Mouse (Mus musculus) ovary, postnatal 10 days (tissue): ENCODE results near the gene Usp38.

ENCODE experiments used
- DNase-seq: peaks from one replicate; pipeline ENCODE4 v3.0.0; 2022; ENCODE audit warnings: low spot score

Usp38 gene

DNA sequence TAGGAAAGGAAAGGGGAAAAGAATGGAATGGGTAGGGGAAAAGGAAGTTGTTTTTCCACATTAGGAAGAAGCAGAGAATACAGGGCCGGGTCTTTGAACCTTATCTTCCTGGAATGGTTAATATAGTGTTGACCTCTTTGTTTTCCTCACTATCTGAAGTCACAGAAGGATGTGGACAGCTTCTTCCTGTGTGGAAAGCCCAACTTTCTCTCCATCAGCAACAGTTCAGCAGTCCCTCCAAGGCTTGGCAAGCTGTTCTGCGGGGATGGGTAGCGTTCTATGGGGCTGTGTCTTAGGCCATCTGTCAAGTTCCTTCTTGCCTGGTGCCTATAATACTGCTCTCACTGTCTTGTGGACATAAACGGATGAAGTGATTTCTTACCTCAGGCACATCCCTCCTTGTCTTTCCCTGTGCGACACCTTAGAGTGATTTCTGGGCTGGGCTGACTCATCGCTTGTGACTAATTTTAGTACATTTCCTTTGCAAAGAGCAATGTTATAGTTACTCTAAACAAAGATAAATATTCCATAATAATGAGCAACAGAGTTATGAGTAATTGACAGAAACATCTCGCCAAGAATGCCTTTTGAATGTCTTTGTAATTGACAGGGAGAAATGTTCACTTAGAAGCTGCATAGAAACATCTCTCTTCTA, 52.7 kb downstream of the Usp38 start:
- DNase-seq: no peak

DNA sequence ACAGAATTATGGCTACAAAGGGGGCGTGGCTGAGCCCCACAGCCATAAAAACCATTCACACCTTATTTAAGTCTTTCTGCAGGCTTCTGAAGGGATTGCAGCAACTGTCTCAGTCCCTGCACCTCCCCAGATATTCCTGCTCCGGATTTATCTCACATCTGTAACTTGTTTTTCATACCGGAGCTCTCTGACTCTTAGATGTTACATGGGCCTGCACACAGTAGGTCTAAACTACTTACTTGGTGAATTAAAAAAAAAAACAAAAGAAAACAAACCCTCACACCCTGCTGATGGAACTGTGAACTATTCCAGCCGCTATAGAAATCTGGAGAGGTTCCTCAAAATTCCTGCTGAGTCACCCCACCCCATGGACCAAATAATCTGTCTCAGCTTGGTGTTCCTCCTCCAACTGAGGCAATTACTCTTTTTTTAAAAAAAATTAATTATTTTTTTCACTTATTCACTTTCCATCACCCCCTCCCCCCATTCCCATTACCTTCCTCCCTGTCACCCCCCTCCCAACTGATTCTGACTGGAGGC, 53.6 kb downstream of the Usp38 start:
- no peak for DNase-seq

DNA sequence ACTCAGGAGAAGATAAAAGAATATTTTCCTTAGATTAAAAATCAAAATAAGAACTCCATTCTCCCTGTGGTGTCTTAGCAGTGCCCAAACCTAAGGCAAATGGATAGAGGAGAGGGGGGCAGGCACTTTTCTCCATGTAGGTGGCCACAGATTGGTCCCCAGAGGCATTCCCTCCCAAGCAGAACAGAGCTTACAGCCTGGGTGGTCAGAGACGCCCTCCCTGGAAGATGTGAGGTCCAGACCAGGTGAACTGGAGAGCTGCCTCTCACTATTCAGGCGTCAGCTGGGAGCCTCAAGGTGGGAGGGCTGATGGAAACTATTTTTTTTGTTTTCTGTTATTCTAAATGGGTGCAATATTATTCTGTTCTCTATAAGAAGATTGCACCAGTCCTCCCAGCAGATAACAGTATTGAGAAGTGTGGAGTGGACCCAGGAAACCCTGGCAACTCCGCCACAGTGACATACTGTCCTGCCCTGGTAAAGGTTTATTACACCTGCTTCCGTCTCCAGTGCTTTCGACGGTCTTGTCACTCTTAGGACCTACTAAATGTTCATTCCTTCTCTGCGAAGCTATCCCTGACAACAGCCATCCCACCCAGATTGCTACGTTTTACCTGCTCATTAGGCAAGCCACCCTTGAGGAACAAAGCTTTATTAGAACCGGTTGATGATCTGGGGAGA, 55.0 kb downstream of the Usp38 start:
- no peak for DNase-seq

DNA sequence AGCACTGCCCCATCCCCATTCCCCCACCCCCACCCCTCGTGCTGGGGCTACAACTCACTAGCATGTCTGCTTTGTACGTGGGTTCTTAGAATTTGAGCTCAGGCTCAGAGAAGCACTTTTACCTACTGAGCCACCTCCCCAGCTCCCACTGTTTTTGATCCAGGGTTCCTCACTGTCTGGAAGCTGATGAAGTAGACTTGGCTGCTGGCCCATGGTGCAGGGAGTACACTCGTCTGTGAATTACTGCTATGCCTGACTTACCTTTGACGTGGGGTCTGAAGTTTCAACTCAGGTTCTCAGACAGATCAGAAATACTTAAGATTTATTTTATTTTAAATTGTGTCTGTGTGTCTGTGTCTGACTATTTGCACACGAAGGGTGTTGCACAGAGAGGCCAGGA, 57.0 kb downstream of the Usp38 start:
- no peak for DNase-seq

DNA sequence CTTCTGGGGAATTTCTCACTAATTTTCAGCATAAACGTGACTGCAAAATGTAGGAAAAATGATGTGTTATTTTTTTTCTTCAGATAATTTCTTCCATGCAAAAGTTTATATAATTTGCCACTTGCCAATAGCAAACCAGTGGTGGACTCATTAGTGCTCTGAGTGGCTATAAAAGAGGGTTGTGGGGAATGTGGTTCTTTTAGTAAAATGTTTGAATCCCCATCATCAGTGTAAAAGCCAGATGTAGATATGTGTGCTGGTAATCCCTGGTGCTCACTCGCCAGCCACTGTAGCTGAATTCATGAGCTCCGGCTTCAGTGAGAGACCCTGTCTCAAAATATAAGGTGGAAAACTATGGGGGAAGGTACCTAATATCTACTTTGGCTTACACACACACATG, 61.8 kb downstream of the Usp38 start:
- DNase-seq: no peak

DNA sequence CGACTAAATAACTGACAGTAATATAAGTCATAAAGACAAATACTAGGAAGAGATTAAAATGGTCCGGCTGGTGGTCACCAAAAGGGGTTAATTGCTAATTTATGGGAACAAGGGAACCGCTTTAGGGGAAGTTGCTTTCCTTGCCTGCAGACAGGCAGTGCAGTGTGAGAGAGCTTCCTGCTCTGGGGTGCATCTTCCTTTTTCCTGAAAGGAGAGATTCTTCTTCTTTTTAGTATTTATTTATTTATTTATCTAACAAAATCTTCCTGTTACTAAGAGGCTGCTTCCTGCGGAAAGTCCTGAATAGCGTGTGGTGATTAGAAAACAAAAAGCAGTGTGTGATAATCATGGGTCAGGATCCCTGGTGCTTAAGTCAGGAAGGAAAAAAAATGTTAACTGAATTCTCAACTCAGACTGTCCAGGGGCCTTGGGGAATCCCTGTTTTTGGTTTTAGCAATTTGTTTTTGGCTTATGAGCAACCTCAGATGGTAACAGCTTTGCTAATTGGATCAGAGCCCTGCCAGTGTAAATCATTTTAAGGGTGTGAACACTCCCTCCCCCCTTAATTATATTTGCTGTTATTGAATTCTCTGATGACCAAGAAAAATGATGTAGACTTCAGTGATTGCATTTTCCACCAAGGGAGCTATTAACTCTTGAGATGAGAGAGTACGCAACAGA, 62.4 kb downstream of the Usp38 start:
- no peak for DNase-seq

DNA sequence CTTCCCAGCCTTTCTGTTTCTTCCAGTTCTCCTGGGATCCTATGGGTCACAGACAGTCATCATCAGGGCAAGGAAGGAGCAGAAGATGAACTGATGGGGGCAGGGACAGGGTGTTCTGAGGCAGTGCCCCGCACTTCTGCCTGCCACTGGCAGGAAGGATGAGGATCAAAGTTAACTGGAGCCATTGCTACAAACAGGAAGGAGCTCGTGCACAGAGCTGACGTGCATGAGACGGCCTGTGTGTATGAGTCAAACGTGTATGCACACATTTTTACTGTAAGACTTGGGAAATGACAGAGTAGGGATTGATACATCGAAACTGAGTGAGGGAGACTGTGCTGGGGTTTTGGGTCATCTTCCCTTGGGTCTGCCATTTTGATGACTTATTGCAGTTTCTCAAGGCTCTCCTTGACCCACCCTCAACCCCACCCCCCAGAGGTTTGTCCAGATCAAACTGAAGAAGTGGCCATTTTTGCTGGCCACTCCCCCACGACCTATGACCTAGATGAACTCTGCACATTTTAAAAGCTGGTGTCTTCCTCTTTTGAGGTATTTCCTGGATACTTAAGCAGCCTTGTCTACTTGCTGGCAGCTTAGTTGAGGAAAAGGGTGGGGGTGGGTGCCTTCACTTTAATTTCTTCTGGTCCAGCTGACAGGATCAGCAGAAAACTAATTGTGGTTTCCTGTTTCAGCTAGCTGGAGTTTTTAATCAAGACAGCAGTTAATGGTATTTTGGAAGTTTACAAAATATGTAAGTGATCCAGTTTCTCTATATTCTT, 66.1 kb downstream of the Usp38 start:
- DNase-seq: no peak

DNA sequence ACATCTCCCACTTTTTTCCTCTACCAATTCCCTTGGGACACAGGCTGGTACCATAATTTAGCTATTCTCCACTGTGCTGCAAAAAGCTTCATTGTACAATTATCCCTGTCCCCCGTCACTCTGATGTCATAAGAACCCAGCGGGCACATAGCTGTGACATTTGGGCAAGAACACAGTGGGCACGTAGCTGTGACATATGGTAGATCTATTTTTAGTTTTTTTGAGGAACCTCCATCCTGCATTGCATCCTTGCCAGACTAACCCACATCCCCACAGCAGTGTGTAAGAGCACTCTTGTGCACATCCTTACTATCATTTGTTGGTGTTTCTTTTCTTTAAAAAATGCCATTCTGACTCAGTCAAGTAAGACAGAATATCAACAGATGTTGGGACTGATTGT, 71.0 kb downstream of the Usp38 start:
- DNase-seq: no peak

DNA sequence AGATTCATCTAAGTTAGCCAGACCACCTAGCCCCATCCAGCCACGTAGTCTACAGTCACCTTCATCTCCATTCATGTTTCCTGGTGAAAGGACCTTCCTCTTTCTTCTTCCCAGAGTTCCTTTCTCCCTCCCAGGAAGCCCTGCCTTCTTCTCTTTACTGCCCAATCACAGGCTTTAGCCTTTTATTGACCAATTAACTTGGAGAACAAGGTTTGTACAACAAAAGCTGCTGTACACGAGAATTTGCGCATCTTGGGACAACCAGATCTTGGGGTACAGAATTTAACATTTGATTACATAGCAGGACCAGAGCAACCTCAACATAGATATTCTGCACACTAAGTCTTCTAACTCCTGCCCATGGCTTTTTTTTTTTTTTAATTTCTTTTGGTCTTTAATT, 73.1 kb downstream of the Usp38 start:
- DNase-seq: no peak

DNA sequence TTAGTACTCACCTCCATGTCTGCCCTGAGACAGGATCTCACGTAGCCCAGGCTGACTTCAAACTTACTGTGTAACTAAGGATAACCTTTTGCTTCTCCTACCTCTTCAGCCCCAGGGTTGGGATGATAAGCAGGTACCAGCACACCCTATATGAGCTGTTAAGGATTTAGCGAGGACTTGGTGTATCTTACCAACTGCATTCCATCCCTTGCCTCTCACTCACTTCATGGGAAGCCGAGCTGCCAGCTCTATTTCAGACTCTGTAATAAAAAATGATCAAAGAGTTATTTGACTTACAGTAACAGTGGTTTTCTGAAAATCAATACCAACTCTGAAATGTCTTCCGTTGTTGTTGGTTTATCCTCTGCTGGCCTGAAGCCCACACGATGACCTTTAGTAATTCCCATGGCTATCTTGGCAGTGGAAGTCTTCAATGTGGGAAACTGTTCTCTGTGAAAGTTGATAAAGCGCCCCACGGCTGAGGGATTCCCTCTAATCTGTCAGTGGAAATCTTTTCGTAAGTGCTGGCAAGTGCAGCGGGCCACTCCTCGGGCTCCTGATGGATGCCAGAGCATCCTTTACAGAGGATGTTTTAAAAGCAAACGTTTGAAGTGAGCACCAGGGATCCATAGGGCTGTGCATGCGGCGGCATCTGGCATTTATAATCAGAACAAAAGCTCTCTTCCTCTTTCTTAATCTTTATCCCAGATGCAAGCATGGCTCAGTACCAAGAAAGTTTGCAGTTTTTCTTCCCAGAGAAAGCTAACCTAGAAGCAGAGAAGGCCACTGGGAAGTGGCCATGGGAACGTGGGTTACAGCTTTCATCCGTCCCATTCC, 76.7 kb downstream of the Usp38 start:
- no peak for DNase-seq
